Mouse (Mus musculus) frontal cortex, postnatal 10 days (tissue): Measurements from ENCODE around the gene Fbh1.
"Not testable (repeated sequence)": the region's sequence is repeated elsewhere in the genome, so short reads cannot be mapped to it uniquely, and the experiment has no call there.

ENCODE experiments used
- DNase-seq, 2 experiments: peaks; one replicate each; pipeline ENCODE4 v3.0.0; 2022; ENCODE audit warnings: low spot score in 2 of 2, mixed read lengths in 1 of 2

Fbh1 gene

GRCm38 (mm10) chr2:11722564-11722963, 54.8 kb downstream of the Fbh1 start:
- no peak for DNase-seq

DNA sequence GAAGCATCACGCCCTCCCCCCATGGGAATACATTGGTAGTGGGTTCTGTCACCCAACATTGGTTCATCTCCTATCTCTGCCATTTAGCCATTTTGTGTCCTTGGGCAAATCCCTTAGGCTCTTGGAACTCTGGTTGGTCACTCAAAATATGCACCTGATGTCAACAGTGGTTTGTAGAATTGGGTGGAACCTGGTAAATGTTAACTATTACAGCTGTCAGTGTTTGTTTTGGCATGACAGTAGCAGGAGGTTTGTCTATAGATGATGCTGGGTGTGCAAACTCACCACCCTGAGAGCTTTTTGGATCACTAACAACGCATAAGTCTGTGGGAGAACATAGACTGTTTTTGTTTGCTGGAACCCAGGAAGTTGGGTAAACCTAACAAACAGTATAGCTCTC, 58.8 kb downstream of the Fbh1 start:
- DNase-seq = no peak

- peak in 1 of 2 experiments; percentile 13 for DNase-seq
These were observed 62.8 kb downstream of the Fbh1 start for GRCm38 (mm10) chr2:11714535-11714934.

DNA sequence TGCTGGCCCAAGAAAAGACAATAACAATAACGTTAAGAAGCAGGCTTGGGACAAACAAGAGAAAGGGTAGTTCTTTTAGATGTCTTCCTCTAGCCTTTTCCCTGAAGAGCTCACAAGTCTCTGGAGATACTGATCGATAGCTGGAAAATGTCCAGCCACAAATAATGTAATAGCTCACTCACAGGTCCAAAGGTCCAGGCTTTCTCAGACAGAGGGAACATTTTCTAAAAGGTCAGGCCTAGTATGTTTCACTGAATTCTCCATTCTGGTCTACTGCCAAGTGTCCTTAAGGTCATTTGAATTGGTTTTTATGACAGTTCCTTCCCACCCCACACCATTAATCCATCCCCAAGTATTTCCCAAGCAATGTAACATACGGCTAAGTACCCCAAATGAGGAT, 64.4 kb downstream of the Fbh1 start:
- DNase-seq = no peak

DNA sequence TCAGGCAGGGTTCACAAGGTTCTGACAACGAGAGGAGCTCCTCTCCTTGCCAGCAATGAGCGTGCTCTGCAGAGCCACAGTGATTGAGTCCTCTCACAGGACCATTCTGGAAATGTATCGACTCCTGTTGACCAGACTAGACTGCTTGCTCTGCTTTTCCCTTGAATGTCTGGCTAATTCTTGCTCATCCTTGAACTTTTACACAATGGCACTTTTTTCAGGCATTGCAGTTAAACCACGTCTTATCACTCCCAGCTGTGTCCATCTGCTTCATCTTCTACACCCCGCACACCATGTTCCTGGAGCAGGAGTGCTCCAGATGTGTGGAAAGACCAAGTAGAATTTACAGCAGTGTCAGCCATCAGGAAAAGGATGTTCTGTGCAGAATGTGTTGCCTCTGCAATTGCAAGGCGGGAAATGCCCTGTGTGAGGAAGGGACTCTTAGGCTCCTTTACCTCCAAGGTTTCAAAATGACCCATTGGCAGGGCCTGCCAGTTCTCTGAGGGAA, 64.8 kb downstream of the Fbh1 start:
- no peak for DNase-seq

DNA sequence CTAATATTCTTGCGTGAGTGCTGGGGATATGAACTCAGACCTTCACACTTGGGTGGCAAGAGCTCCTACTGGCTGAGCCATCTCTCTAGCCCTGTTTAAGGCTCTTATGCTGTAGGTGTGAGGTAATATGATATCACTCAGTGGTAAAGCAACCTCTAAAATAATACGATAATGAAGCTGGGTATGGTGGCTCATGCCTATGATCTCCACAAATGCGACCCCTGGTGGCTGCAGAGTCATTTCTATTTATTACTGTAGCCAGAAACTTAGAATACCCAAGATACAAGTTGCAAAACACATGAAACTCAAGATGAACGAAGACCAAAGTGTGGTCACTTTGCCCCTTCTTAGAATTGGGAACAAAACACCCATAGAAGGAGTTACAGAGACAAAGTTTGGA, 67.3 kb downstream of the Fbh1 start:
- not testable (repeated sequence) for DNase-seq

- no peak for DNase-seq
These were observed 68.8 kb downstream of the Fbh1 start for GRCm38 (mm10) chr2:11708538-11708937.

DNA sequence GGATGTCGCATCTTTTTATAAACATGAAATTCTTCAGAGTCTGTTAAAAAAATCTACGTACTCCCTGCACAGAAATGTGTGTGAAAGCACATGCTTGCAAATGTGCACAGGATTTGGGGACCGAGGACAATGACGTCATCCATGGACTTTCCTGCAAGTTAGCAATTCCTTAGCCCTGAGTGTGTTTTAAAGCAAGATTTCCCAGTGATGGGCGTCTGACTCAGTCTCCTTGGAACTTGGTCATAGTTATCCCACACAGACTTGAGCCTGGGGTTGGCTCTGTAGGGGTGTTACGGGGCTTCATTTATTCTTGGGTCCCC, 70.7 kb downstream of the Fbh1 start:
- DNase-seq = no peak

DNA sequence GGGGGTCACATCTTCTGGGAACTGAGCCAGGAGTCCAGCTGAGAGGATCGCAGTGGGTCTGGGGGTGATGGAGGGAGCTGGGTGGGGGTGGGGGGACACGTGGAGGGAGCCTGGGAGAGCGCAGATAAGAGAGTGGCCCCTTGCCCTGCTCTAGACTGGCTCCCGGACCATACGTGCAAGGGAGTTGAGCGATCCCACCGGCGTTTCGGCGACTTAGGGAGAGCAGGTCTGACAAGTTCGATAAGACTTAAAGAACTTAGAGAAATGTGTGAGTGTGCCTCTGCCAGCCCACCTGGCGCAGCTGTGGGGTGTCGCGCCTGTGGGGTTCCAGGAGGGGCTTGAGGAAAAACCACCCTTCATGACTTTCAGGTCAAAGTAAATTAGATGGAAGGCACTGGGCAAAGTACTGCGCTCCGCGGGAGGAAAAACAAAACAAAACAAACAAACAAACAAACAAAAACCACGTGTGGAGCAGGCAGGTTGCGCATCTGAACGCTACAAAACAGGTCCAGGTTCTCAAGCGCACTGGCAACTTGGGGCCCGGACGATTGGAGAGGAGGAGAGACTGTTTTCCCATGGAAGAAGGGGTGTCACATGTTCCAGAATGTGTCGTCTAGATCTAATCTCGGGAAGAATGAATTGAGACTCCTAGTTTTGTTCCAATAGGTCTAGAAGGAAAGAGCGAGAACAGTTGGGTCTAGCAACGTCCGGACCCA, 71.2 kb downstream of the Fbh1 start:
- DNase-seq = no peak

DNA sequence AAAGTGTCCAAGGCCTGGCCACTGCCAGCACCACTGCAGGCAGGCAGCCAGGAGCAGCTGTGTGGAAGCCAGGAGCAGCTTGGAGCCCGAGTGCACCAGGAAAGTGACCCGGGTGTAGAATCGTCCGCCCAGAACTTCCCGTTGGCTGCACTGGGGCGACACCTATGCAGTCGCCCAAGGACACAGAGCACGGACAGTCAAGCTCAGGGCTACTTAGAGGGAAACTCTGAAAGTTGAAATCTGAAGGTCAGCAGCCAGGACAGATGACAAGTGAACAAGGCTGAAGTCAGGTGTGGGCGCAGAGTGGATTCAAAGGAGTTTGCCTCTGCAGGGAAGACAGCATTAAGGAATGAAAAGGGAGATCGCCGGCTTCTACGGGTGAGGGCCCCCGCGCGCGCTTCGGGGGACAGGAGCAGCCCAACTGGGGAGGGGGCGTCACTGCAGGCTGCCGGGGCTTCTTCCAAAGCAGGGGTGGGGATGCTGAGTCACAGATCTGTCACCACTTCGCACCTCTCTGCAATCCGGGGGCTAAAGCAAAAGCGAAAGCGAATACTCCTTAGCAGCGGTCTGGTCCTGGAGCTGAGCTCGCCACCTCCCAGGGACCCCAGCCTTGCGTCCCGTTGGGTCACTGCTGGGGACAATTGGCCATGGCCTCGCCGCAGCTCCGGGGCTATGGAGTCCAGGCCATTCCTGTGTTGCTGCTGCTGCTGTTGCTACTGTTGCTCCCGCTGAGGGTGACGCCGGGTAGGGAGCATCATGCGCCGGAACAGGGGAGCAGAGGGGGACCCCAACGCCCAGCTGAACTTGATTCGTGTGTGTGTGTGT, 72.0 kb downstream of the Fbh1 start, which contains the start of gene Il15ra:
Il15ra (plus strand) TSS at position 90 of the 825 bp plus-strand sequence.
- DNase-seq = peak; percentile 28 to 44

- DNase-seq = no peak
These were observed 77.5 kb downstream of the Fbh1 start for GRCm38 (mm10) chr2:11699905-11700304.

DNA sequence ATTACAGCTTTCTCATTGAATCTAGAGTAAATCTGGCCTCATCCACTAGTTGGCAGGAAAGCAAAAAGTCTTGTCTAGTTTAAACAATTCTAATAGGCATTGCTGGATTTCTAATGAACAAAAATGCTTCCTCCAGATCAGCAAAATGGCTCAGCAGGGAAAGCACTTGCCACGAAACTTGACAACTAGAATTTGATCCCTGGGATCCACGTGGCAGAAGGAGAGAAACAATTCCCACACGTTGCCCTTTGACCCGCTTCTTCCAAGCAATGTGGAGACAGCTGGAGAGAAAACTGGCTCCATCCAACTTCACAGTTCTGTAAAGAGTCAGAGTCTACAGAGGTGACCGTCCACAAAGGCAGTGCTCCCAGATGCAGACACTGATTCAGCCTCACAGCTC, 78.4 kb downstream of the Fbh1 start:
- no peak for DNase-seq

DNA sequence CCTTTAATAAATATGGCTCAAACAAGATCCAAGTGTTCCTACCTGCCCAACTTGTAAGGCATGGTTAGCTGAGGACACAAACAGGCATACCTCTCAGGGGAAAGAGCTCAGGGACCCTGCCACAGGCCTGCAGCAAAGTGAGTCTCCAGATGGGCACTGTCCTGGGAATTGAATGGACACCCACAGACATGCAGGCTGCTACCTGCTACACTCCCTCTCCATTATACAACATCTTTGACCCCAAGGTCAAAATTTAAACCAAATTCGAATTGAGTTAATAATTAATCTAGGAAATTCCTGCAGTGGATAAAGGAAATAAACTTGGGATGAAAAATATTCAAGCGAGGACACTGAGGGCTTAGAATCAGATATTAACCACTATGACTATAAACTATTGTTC, 81.5 kb downstream of the Fbh1 start:
- no peak for DNase-seq

- DNase-seq = no peak
These were observed 83.3 kb downstream of the Fbh1 start for GRCm38 (mm10) chr2:11694104-11694503.

DNA sequence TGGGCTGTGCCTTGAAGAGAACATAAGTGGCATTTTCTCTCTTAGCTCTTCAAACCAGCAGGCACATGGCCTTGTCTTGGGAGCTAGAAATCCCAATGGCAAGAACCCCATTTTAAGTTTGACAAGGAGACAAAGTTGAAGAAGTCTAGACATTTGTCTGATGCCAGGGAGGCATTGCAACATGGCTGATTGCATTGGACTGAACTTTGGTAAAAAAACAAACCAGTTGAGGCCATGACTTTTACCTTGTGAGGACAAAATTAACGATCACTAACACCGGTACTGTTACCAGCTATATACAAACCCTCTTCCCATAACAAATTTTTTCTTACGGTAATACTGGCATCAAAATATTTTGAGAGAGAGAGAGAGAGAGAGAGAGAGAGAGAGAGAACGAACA, 84.0 kb downstream of the Fbh1 start:
- DNase-seq = no peak
